Mouse (Mus musculus) stomach, embryonic 15.5 days (tissue): Measurements from ENCODE around the gene Lhpp. TPM values are rescaled to one million over a fixed set of nuclear protein-coding genes. Genes with fewer than 3 reads are reported as not detected.

Experiments used
- ATAC-seq: fragments of 200-750 bp; cut with Nextera tagmentation; 2 replicates; pipeline ENCODE4 v1.8.0; 2017; ENCODE audit warnings: low read depth, moderate number of reproducible peaks, moderate TSS enrichment; ENCODE audit not compliant: insufficient read depth, low FRiP score
- H3K27ac ChIP-seq: fragments of 300-500 bp; sonication (generic); 2 replicates; pipeline ENCODE4 v1.5.1; 2015; ENCODE audit warnings: mild to moderate bottlenecking, inconsistent platforms
- H3K27me3 ChIP-seq: fragments of 300-500 bp; sonication (generic); replicated peaks from 2 replicates; pipeline ENCODE4 v1.6.1; 2015; ENCODE audit warnings: inconsistent platforms
- H3K36me3 ChIP-seq: fragments of 300-500 bp; sonication (generic); 2 replicates; pipeline ENCODE4 v1.6.1; 2015; ENCODE audit warnings: inconsistent platforms
- H3K4me1 ChIP-seq: fragments of 300-500 bp; sonication (generic); 2 replicates; pipeline ENCODE4 v1.6.1; 2015; ENCODE audit warnings: inconsistent platforms
- H3K4me2 ChIP-seq: fragments of 300-500 bp; sonication (generic); 2 replicates; pipeline ENCODE4 v1.6.1; 2015; ENCODE audit warnings: mild to moderate bottlenecking, inconsistent platforms
- H3K4me3 ChIP-seq: fragments of 300-500 bp; sonication (generic); replicated peaks from 2 replicates; pipeline ENCODE4 v1.5.1; 2015; ENCODE audit warnings: inconsistent platforms
- H3K9ac ChIP-seq: fragments of 300-500 bp; sonication (generic); 2 replicates; pipeline ENCODE4 v1.6.1; 2015; ENCODE audit warnings: inconsistent platforms
- H3K9me3 ChIP-seq: fragments of 300-500 bp; sonication (generic); 2 replicates; pipeline ENCODE4 v1.6.1; 2016; ENCODE audit warnings: inconsistent platforms
- WGBS: fragments of 180-500 bp; shearing (Covaris S2); methylation state at CpG from one replicate; pipeline ENCODE4 v1.1.7; 2015; 5-methylcytosine and 5-hydroxymethylcytosine counted together
- polyA plus RNA-seq: library from polyadenylated mRNA; unstranded; fragments of >200 nt; fragmentation: Nextera tagmentation; extraction: Ambion mirVana; gene quantifications from 2 replicates; pipeline ENCODE4 v1.2.1, GENCODE M21; 2015

The Lhpp gene
- polyA plus RNA-seq, 1 experiment from 2014 or later, result 15.9 TPM

DNA sequence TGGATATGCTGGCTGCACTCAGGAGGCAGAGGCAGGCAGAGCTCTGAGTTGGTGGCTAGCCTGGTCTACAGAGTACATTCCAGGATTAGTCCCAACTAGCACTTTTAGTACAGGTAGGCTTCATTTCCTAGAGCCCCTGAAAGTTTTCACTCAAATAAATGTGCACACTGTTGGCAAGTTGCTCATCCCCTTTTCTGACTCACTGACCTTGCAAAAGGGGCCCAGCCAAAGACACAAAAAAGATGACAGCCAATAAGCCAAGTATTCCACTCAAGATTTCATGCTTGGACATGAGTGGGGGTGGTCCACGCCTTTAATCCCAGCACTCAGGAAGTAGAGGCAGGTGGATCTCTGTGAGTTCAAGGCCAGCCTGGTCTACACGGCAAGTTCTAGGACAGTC lies 29.0 kb upstream of the Lhpp start:
- WGBS, result 89% methylated on average over 2 of the region's 2 CpGs
- H3K9me3 ChIP-seq, result no peaks in the 10 kb centered on the region
- H3K4me1 ChIP-seq, result peaks cover 3% of the 10 kb centered on the region; the same call in 1 of the 2 replicates
- no peaks in the 10 kb centered on the region for H3K36me3 ChIP-seq
- no peak overlapping the region for H3K9ac ChIP-seq
- H3K27me3 ChIP-seq, result no peaks in the 10 kb centered on the region
- no peak for ATAC-seq
- H3K4me2 ChIP-seq, result no peak overlapping the region
- H3K4me3 ChIP-seq, result no peak overlapping the region
- no peak overlapping the region for H3K27ac ChIP-seq

DNA sequence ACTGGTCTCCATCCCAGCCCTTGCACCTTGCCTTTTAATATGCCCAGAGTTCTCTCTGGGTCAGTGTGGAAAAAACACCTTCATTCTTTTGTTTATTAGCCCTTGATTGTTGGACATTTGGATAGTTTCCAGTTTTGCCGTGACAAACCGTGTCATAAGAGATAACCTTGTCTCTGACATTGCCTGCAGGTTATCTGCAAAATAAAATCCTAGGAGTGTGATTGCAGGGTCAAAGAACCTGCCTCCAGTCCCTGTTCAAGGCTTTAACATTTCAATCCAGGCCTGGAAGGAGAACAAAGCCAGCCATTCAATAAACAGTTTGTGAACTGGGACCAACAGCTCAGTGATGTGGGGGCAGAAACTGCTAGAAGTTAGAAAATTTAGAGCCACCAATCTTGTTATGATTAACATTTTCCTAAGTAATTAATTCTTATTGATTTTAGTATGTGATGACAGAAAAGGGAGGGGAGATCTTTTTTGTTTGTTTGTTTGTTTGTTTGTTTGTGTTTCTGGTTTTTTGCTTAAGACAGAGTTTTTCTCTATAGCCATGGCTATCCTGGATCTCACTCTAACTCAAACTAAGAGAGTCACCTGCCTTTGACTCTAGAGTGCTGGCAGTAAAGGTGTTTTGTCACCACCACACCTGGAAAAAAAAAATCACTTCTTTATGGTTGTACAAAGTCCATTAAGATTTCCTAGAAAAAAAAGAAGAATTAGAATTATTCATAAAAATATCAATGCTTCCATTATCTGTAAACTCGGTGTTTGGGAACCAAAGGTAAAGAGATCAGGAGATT lies 24.5 kb upstream of the Lhpp start:
- no peak overlapping the region for H3K4me3 ChIP-seq
- H3K4me2 ChIP-seq, result no peak overlapping the region
- no peak for ATAC-seq
- no peaks in the 10 kb centered on the region for H3K27me3 ChIP-seq
- no peaks in the 10 kb centered on the region for H3K36me3 ChIP-seq
- no peak overlapping the region for H3K27ac ChIP-seq
- no peaks in the 10 kb centered on the region for H3K4me1 ChIP-seq
- WGBS, result 53% methylated on average over 3 of the region's 3 CpGs
- no peak overlapping the region for H3K9ac ChIP-seq
- no peaks in the 10 kb centered on the region for H3K9me3 ChIP-seq

DNA sequence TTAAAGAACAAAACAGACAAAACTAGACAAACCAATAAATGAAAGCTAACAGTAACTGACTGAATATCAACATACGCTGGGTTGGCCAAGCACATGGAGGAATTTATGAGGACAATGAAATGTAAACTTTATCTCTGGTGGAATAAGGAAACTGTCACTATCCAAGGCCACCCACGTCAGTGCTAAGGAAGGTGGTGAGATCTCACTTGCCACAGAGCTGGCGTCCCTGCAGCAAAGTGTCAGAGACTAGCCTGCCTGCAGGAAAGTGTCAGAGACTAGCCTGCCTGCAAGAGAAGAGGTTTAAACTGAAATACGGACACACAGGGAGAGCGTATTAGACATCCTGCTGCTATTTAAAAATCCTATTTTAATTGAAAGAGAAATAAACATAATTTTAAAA lies 23.3 kb upstream of the Lhpp start:
- WGBS, result 45% methylated on average over 5 of the region's 5 CpGs

DNA sequence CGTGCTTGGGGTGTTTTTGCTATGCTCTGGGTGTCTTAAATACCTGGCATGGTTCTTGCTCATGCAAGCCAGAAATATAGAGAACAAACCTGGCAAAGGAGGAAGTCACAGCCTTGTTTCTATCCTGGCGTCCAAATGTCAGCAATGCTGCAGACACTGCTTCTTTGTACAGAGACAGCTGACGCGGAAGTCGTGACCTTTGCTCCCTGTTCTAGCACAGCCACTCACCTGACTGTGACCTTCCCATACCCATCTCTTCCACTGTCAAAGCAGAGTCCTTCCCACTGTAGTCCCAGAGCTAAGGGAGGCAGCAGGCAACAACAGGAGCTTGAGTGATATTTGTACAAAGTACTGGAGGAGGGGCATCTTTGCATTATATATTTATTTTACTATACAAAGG lies 20.8 kb upstream of the Lhpp start:
- Histone ChIP-seq H3K27me3 (no peaks in the 10 kb centered on the region), H3K27ac (no peak overlapping the region), H3K4me1 (no peaks in the 10 kb centered on the region), H3K4me2 (no peak overlapping the region), H3K4me3 (no peak overlapping the region), H3K9ac (no peak overlapping the region), H3K9me3 (no peaks in the 10 kb centered on the region), H3K36me3 (no peaks in the 10 kb centered on the region)
- 49% methylated on average over 5 of the region's 5 CpGs for WGBS
- no peak for ATAC-seq

More for the DNA sequence above, 23.3 kb upstream of the Lhpp start:
- Histone ChIP-seq H3K4me2 (no peak overlapping the region), H3K9ac (no peak overlapping the region), H3K4me1 (no peaks in the 10 kb centered on the region), H3K27me3 (no peaks in the 10 kb centered on the region), H3K4me3 (no peak overlapping the region), H3K36me3 (no peaks in the 10 kb centered on the region), H3K9me3 (no peaks in the 10 kb centered on the region), H3K27ac (no peak overlapping the region)
- no peak for ATAC-seq

DNA sequence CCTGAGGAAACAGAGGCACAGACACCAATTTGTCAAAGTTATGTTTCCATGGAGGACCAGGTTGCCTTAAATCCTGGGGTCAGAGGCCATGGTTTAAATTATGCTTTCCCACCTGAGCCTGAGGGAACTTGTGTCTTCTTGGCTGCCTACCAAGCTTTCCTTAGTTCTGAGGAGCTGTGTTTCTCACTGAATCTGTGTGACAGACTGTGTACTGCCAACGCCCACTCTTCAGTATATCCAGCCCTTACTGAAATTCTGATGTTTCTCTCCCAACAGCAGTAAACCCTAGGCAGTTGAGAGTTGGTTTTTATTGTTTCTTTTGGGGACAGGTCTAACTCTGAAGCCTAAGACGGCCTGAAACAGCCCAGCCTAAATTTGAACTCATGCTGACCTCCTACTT lies 16.7 kb upstream of the Lhpp start:
- H3K9ac ChIP-seq, result no peak overlapping the region
- H3K4me2 ChIP-seq, result no peak overlapping the region
- peaks cover 17% of the 10 kb centered on the region for H3K4me1 ChIP-seq
- no peaks in the 10 kb centered on the region for H3K36me3 ChIP-seq
- no peak overlapping the region for H3K4me3 ChIP-seq
- 65% methylated on average over 2 of the region's 2 CpGs for WGBS
- H3K27me3 ChIP-seq, result peaks cover 33% of the 10 kb centered on the region
- no peak overlapping the region for H3K27ac ChIP-seq
- no peaks in the 10 kb centered on the region for H3K9me3 ChIP-seq
- ATAC-seq, result no peak

DNA sequence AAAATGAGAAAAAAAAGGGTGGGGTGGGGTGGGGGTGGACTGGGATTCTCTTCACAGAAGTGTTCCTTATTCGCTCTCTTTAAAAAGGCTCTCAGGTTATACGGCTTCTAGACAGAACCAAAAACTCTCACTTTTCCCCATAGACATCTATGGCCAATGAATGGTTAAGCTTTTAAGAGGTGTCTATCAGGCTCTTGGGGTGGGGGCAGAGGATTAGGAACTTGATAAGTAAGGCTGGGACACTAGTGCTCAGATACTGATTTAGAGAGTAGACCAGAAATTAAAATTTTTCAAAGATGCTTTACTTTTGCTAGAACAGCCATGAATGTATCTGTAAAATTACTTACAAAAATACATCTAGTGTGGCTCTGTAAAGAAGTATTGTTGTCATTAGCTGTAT lies 16.1 kb upstream of the Lhpp start:
- 93% methylated on average over 2 of the region's 2 CpGs for WGBS
- no peak overlapping the region for H3K9ac ChIP-seq
- peaks cover 38% of the 10 kb centered on the region for H3K27me3 ChIP-seq
- no peak overlapping the region for H3K4me3 ChIP-seq
- no peak overlapping the region for H3K27ac ChIP-seq
- H3K4me2 ChIP-seq, result no peak overlapping the region
- no peaks in the 10 kb centered on the region for H3K36me3 ChIP-seq
- H3K4me1 ChIP-seq, result peaks cover 20% of the 10 kb centered on the region
- no peaks in the 10 kb centered on the region for H3K9me3 ChIP-seq
- no peak for ATAC-seq

DNA sequence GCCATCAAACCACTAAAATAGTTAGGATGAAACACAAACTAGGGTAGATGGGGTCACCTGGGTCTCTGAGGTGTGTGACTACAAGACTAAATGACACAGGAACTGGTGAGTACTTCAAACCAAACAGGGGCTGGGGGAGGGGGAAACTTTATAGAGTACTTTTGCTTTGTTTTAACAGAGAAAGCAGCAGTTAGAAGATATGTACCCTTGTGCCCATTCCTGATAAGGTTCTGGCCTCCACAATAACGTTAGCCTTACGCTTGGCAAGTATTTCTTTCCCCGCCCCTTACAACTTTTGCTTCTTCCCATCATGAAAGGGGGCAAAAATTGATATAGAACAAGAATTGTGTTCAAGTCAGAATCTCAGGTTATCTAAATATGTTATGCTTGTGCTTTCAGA lies 14.7 kb upstream of the Lhpp start:
- Histone ChIP-seq H3K27ac (no peak overlapping the region), H3K9ac (no peak overlapping the region), H3K4me2 (no peak overlapping the region), H3K36me3 (no peaks in the 10 kb centered on the region), H3K4me3 (no peak overlapping the region), H3K9me3 (no peaks in the 10 kb centered on the region), H3K4me1 (peaks cover 21% of the 10 kb centered on the region), H3K27me3 (peaks cover 53% of the 10 kb centered on the region)
- ATAC-seq, result no peak
- WGBS, result 74% methylated on average over 3 of the region's 3 CpGs

DNA sequence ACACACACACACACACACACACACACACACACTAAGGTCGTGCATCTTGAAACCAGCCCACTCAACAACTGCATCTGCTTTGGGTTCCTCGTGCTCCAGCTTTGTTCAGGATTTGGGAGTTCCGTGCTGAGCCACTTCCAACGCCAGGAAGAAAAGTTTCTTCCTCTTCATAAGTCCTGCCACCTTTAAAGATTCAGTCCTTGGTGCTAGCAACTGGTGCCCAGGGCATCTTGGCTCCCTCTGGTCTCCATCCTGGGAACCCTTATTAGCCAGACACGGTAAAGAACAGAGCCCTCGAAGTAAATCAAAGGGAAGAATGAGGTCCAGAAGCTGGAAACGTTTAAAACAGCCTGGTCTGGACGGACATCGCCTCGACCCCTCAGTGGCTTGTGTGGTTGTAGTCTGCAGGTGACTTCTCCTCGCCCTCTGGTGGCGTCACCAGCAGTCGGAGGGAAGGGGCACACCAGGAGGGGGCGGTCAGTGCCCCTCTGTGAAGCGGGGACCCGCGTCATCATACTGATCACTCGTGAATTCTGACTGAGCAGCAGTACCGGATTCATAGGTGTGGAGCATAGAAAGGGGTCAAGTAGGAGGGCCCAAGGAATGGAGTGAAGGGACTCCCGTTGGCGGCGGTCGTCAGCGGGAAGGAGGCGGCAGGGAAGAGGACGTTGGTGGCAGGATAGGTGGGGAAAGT lies 13.7 kb upstream of the Lhpp start:
- H3K9ac ChIP-seq, result no peak overlapping the region
- 11% methylated on average over 26 of the region's 26 CpGs for WGBS
- H3K4me2 ChIP-seq, result peak overlapping the region; percentile 83
- peaks cover 21% of the 10 kb centered on the region for H3K4me1 ChIP-seq
- H3K27me3 ChIP-seq, result peaks cover 62% of the 10 kb centered on the region
- H3K27ac ChIP-seq, result no peak overlapping the region
- H3K4me3 ChIP-seq, result peak overlapping the region; percentile 45
- no peaks in the 10 kb centered on the region for H3K36me3 ChIP-seq
- ATAC-seq, result 0 out of 2 replicates have a peak, but pooled peaks have one; percentile 45
- no peaks in the 10 kb centered on the region for H3K9me3 ChIP-seq

DNA sequence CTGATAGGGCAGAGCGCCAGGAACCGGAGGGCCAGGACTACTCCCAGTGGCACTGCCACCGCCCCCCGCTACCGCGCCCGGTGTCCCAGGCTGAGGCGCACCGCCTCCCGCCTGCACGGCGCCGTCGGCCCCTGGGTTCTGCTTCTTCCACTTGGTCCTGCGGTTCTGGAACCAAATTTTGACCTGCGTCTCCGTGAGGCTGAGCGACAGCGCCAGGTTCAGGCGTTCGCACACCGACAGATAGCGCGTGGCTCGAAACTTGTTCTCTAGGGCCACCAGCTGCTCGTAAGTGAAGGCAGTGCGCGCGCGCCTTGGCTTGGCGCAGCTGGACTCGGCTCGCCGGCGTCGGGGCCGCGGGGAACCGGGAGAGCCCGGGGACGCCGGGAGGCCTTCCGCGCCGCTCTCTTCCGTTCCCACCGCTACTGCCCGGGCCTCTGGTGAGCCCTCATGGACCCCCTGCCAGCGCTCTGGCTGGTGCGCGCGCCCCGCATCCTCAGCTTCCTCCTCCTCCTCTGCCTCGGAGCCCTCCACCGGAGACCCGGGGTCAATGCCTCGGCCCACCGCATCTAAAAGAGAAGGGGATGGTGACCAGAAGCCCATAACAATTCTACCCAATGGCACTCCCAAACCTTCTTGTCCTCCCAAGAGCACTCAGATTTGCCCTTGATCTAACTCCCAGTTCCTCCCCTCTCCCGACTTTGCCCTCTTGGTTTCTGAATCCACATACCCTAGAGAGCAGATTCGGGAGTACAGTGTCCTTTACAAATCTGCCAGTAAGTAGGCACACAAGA lies 13.0 kb upstream of the Lhpp start:
- peak; percentile 25; the same call in 1 of the 2 replicates for ATAC-seq
- under 1% methylated on average over 59 of the region's 60 CpGs for WGBS
- peaks cover 70% of the 10 kb centered on the region for H3K27me3 ChIP-seq

DNA sequence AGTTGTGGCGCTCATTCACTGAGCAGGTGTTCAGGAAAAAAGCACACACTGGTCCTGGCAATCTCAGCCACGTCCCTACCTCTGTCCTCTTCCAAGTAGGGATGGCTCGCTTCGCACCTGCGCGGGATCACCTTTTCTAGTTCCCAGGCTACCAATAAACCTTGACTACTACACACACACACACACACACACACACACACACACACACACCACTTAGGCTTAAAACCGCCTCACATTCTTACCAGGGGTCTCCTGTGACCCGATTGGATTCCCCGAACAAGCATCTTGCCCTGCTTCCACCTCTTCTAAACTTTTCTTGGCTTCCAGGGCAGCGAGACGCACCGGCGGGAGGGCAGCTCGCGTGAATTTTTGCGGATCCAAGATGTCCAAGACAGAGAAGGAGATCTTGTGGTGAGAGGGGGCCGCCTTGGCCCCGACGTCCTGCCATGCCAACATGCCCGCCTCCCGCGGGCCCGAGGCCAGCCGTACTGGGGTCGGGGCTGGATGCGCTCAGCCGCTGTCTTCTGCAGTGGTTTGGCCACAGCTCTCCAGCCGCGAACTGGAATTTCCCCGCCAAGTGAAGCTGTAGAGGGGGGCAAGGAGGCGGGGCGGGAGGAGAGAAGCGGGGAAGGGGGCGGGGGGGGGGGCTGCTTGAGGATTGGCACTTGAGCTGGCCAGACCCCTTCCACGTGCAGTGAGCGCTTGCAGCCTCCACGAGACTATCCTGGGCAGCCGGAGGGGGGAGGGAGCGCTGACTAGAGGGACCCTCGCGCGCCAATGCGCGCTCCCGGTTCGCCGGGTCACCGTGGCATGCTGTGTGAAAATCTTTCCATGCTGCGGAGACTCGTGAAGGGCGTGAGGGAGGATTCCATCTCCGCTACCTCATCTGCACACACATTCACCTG lies 11.1 kb upstream of the Lhpp start, which contains the start of gene Nkx1-2:
Gene Nkx1-2, minus strand, starts transcription at position 567 of the 905 bp plus-strand sequence.
- 1% methylated on average over 51 of the region's 52 CpGs for WGBS
- peaks cover 21% of the 10 kb centered on the region for H3K4me1 ChIP-seq
- no peaks in the 10 kb centered on the region for H3K9me3 ChIP-seq
- H3K27ac ChIP-seq, result no peak within 1 kb of the TSS
- no peaks in the 10 kb centered on the region for H3K36me3 ChIP-seq
- H3K4me2 ChIP-seq, result peak within 1 kb of the TSS; percentile 63
- ATAC-seq, result no peak
- no peak within 1 kb of the TSS for H3K9ac ChIP-seq
- H3K4me3 ChIP-seq, result peak within 1 kb of the TSS; percentile 22
- peaks cover 79% of the 10 kb centered on the region for H3K27me3 ChIP-seq

More for the DNA sequence above, 13.0 kb upstream of the Lhpp start:
- Histone ChIP-seq H3K27ac (no peak overlapping the region), H3K9me3 (no peaks in the 10 kb centered on the region), H3K4me1 (peaks cover 21% of the 10 kb centered on the region), H3K9ac (no peak overlapping the region), H3K36me3 (no peaks in the 10 kb centered on the region), H3K4me2 (peak overlapping the region; percentile 83), H3K4me3 (peak overlapping the region; percentile 45)

DNA sequence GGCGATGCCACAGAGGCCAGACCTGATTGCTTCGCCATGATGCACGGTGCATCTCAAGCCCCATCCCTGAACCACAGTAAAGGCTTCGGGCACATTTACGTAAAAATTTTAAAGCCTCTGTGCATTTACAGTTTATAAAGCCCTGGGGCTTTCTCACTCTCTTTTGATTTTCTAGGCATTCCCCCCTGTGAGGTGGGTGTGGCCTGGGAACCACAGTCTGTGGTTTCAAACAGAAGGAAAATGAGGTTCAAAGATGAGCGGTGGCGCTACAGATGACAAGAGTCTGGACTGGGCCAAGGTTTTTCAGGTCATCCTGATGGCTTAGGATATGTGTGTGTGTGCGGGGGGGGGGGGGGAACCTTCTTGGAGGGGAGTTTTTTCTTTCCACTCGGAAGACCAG lies 10.4 kb upstream of the Lhpp start:
- ATAC-seq, result no peak
- no peak overlapping the region for H3K27ac ChIP-seq
- peak overlapping the region; percentile 22 for H3K4me3 ChIP-seq
- peak overlapping the region; percentile 63 for H3K4me2 ChIP-seq
- peaks cover 21% of the 10 kb centered on the region for H3K4me1 ChIP-seq
- WGBS, result 4% methylated on average over 9 of the region's 9 CpGs
- H3K27me3 ChIP-seq, result peaks cover 79% of the 10 kb centered on the region
- no peaks in the 10 kb centered on the region for H3K36me3 ChIP-seq
- no peak overlapping the region for H3K9ac ChIP-seq
- no peaks in the 10 kb centered on the region for H3K9me3 ChIP-seq
